Mouse (Mus musculus): ENCODE measurements around the gene Lifr.

Gene Lifr

DNA sequence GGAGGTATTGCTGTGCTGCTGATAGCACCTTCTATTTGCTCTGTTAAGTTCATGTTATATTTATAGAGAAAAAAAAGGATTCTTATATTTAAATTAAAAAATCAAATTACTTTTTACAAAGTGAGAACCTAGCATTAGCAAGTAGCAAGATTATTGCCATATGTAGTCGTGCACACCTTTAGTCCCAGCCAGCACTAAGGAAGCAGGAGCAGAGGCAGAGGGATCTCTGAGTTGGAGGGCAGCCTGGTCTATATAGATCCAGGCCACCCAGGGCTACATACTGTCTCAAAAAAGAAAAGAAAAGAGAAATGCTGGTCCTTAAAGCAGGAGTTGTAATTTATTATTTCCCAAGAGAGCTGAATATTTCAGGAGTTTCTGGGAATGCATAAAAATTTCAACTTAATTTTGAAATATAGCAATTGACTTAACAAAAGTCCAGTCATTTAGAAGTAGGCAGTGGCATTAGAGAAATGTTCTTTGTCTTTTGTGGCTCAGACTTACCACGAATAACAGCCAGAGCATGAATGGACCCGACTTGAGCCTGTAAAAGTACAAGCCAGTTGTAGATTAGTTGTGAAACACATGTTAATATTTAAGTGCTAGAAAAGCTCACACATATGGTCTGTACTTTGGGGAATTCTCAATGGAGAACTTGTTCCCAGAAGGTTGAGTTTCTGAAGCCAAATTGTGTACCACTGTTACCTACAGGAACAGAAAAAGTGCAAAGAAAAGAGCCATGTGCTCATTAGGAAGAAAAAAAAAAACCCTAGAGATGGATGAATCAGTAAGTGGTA lies 107.4 kb downstream of the Lifr start:
- no peak for TF ChIP-seq NANOG (IDR thresholded peaks at IDR 0.05; ENCODE audit: borderline replicate concordance, low read length)
- TF ChIP-seq POU5F1 (IDR thresholded peaks at IDR 0.05; ENCODE audit: borderline replicate concordance, low read length): no peak
- no peak for TF ChIP-seq CTCF (conservative IDR thresholded peaks at IDR 0.05; ENCODE audit: low read length)
- H3K9me3 ChIP-seq (ENCODE audit: low read length): no peaks in the 10 kb centered on the region
- peaks cover 37% of the 10 kb centered on the region for H3K36me3 ChIP-seq (ENCODE audit: insufficient read depth, low read length)
- no peak overlapping the region for H3K4me3 ChIP-seq (replicated peaks; ENCODE audit: low read length)
- H3K4me1 ChIP-seq (replicated peaks; ENCODE audit: low read depth, low read length): peaks cover 21% of the 10 kb centered on the region
- no peaks in the 10 kb centered on the region for H3K27me3 ChIP-seq (ENCODE audit: insufficient read depth, low read length)

DNA sequence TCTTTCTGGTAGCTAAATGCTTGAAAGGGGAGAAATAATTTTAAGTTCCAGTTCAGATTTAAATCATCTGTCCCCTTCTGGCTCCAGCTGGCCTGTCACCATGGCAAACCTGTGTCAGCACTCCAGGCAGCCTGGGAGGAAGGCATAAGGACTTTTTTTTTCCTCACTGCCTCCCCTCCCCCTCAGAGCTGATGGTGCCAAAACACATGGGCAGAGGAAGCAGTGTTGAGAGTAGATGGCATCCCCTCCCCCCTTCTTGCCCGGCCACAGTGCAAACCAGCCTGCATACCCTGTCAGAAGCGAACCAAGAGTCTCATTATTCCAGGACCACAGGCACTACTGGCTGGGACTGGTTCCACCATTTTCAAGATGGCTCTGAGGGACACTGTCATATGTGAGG lies 108.4 kb downstream of the Lifr start:
- no peaks in the 10 kb centered on the region for H3K27me3 ChIP-seq (ENCODE audit: insufficient read depth, low read length)
- H3K9me3 ChIP-seq (ENCODE audit: low read length): no peaks in the 10 kb centered on the region
- H3K4me1 ChIP-seq (replicated peaks; ENCODE audit: low read depth, low read length): peaks cover 20% of the 10 kb centered on the region
- peaks cover 29% of the 10 kb centered on the region for H3K36me3 ChIP-seq (ENCODE audit: insufficient read depth, low read length)
- TF ChIP-seq POU5F1 (IDR thresholded peaks at IDR 0.05; ENCODE audit: borderline replicate concordance, low read length): no peak
- TF ChIP-seq CTCF (conservative IDR thresholded peaks at IDR 0.05; ENCODE audit: low read length): no peak
- no peak for TF ChIP-seq NANOG (IDR thresholded peaks at IDR 0.05; ENCODE audit: borderline replicate concordance, low read length)
- H3K4me3 ChIP-seq (replicated peaks; ENCODE audit: low read length): no peak overlapping the region

DNA sequence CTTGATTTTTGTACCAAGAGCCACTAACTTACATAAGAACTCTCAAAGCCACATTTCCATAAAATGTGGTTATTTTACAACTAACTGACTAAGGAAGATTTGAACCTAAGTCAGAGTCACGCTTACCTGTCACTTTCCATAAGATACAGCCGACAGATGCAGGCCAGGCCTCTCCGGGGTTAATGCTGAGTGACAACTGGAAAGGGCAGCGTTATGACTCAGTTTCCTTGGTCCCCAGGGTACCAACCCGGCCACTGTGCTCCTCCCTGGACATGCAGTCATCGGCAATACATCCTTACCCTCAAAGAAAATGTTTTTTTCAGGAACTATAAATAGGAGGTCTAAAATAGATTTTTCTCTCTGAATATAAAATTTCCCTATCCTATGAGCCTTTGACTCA lies 109.9 kb downstream of the Lifr start:
- no peak overlapping the region for H3K4me3 ChIP-seq (replicated peaks; ENCODE audit: low read length)
- peaks cover 18% of the 10 kb centered on the region for H3K4me1 ChIP-seq (replicated peaks; ENCODE audit: low read depth, low read length)
- no peaks in the 10 kb centered on the region for H3K27me3 ChIP-seq (ENCODE audit: insufficient read depth, low read length)
- H3K9me3 ChIP-seq (ENCODE audit: low read length): no peaks in the 10 kb centered on the region
- TF ChIP-seq NANOG (IDR thresholded peaks at IDR 0.05; ENCODE audit: borderline replicate concordance, low read length): no peak
- no peak for TF ChIP-seq POU5F1 (IDR thresholded peaks at IDR 0.05; ENCODE audit: borderline replicate concordance, low read length)
- no peak for TF ChIP-seq CTCF (conservative IDR thresholded peaks at IDR 0.05; ENCODE audit: low read length)
- H3K36me3 ChIP-seq (ENCODE audit: insufficient read depth, low read length): peaks cover 15% of the 10 kb centered on the region

DNA sequence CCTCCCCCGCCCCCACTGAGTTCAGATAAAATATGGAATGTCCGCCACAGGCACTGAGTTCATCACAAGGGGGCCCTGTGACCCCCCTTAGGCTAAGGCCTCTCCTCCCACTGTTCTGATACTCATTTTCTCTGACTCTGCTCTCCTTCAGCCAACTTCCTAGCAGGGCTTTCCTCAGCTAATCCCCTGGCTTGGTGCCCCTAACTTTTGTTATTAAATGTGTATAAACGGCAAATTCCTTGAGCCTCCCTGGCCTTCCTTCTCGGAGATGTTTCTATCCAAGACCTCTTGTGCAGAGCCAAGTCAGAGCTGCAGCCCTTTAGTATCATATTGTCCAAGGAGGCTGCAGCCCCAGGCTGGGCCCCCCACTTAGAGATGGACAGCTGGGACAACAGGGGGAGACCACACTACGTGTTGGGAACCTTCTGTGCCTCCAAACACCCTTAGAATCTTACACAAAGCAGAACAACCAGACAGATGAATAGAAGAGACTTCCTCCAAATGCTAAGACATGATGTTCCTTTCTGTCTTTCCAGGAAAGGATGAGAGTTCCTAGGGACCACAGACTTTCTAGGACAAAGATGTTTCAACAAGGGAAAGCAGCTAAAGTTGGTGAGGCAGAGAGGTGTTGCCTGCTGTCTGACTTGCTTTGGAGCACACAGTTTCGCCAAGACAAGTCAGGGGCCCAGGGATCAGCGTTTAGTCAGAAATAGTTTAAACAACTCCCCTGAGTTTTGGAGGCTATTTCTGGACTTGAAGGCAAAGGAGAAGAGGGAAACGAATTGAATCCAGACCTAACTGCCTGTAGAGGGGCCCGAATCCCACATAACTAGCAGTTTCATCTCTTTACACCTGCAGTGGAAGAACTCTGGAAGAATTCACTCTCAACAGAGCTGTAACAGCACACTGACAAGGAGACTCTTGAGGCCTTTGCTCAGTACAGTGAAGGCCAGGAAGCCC lies 111.3 kb downstream of the Lifr start:
- Histone ChIP-seq H3K36me3 (ENCODE audit: insufficient read depth, low read length) (peaks cover 10% of the 10 kb centered on the region), H3K4me3 (replicated peaks; ENCODE audit: low read length) (no peak overlapping the region), H3K27me3 (ENCODE audit: insufficient read depth, low read length) (no peaks in the 10 kb centered on the region), H3K9me3 (ENCODE audit: low read length) (no peaks in the 10 kb centered on the region), H3K4me1 (replicated peaks; ENCODE audit: low read depth, low read length) (peaks cover 23% of the 10 kb centered on the region)
- TF ChIP-seq NANOG (IDR thresholded peaks at IDR 0.05; ENCODE audit: borderline replicate concordance, low read length) (no peak), POU5F1 (IDR thresholded peaks at IDR 0.05; ENCODE audit: borderline replicate concordance, low read length) (no peak), CTCF (conservative IDR thresholded peaks at IDR 0.05; ENCODE audit: low read length) (no peak)

DNA sequence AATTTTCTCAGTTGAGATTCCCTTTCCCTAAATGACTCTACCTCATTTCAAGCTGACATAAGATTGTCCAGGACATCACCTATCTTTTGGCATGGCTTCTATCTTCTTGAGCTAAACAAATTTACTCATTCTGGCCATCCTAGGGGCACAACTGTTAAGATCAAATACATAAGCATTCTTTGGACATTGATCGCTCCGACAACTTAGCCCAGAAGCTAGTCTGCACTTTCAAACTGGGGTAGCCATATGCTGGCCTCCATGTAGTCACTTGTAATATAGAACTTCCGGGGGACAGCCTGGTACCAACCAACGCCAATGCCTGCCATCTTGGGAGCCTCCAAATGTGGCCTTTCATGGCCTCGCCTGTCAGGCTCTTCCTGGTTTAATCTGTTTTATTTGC lies 112.6 kb downstream of the Lifr start:
- peaks cover 23% of the 10 kb centered on the region for H3K4me1 ChIP-seq (replicated peaks; ENCODE audit: low read depth, low read length)
- TF ChIP-seq CTCF (conservative IDR thresholded peaks at IDR 0.05; ENCODE audit: low read length) (no peak), POU5F1 (IDR thresholded peaks at IDR 0.05; ENCODE audit: borderline replicate concordance, low read length) (no peak), NANOG (IDR thresholded peaks at IDR 0.05; ENCODE audit: borderline replicate concordance, low read length) (no peak)

DNA sequence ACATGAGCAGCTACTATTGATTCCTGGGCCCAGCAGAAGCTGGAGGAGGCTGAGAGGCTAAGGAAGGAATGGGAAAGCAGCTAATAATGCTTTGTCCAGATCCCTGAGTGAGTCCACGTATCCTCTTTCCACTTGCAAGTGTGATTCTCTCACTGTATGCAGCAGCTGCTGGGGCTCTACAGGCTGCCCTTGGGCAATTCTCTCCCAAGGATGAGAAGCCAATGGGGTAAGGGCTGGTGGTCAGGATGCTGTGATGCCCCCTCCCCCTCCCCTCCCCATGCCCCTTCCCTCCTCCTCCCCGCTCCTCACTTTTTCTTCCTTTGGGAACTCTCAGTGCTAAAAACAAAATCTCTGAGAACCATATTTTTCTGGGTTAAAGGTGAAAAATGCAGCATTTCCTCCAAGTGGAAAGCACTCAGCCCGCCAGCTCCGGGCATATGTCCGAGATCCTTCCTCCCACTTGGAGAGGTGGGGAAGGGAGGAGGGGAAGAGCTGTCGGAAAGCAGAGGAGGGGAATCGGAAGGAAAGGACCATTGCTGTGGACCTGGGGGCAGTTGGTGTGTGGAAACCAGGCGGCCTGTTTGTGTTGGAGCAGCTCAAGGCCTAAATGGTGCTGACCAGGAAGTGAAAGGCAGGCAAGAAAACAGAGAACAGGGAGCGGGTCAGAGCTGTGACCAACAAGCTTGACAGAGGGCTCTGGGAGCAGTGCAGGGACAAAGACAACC lies 113.4 kb downstream of the Lifr start:
- H3K36me3 ChIP-seq (ENCODE audit: insufficient read depth, low read length): 0 out of 2 replicates have a peak, but pooled peaks cover 6% of the 10 kb centered on the region
- TF ChIP-seq POU5F1 (IDR thresholded peaks at IDR 0.05; ENCODE audit: borderline replicate concordance, low read length) (no peak), CTCF (conservative IDR thresholded peaks at IDR 0.05; ENCODE audit: low read length) (no peak), NANOG (IDR thresholded peaks at IDR 0.05; ENCODE audit: borderline replicate concordance, low read length) (no peak)

More for the DNA sequence above, 112.6 kb downstream of the Lifr start:
- no peak overlapping the region for H3K4me3 ChIP-seq (replicated peaks; ENCODE audit: low read length)
- H3K27me3 ChIP-seq (ENCODE audit: insufficient read depth, low read length): no peaks in the 10 kb centered on the region
- H3K9me3 ChIP-seq (ENCODE audit: low read length): no peaks in the 10 kb centered on the region
- 0 out of 2 replicates have a peak, but pooled peaks cover 6% of the 10 kb centered on the region for H3K36me3 ChIP-seq (ENCODE audit: insufficient read depth, low read length)

DNA sequence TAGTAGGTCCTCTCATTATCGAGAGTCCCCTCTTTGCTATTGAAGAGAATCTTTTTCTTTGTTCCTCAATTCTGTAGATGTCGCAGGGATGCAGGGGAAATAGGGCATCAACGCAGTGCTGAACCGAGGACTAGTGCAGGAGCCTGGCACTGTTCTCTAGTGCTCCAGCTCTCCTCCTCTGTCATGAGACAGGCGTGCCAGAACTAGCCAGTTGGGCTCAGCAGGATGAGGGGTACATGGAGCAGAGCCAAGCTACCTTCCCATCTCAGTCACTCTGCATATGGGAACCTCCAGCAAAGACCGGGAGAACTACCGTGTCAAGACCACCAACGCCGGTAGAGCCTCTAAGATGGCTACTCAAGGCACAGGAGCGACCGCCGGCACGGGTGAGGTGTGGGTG lies 114.5 kb downstream of the Lifr start:
- peaks cover 23% of the 10 kb centered on the region for H3K4me1 ChIP-seq (replicated peaks; ENCODE audit: low read depth, low read length)
- H3K9me3 ChIP-seq (ENCODE audit: low read length): no peaks in the 10 kb centered on the region
- no peaks in the 10 kb centered on the region for H3K36me3 ChIP-seq (ENCODE audit: insufficient read depth, low read length)
- H3K27me3 ChIP-seq (ENCODE audit: insufficient read depth, low read length): no peaks in the 10 kb centered on the region
- TF ChIP-seq POU5F1 (IDR thresholded peaks at IDR 0.05; ENCODE audit: borderline replicate concordance, low read length) (no peak), NANOG (IDR thresholded peaks at IDR 0.05; ENCODE audit: borderline replicate concordance, low read length) (no peak), CTCF (conservative IDR thresholded peaks at IDR 0.05; ENCODE audit: low read length) (no peak)
- 0 out of 2 replicates have a peak overlapping the region, but pooled peaks have one; percentile 7 for H3K4me3 ChIP-seq (replicated peaks; ENCODE audit: low read length)

More for the DNA sequence above, 113.4 kb downstream of the Lifr start:
- Histone ChIP-seq H3K27me3 (ENCODE audit: insufficient read depth, low read length) (no peaks in the 10 kb centered on the region), H3K4me1 (replicated peaks; ENCODE audit: low read depth, low read length) (peaks cover 23% of the 10 kb centered on the region), H3K4me3 (replicated peaks; ENCODE audit: low read length) (no peak overlapping the region), H3K9me3 (ENCODE audit: low read length) (no peaks in the 10 kb centered on the region)
